Mouse (Mus musculus) kidney, embryonic 16.5 days (tissue): Measurements from ENCODE around the gene Gm49403. TPM values are rescaled to one million over a fixed set of nuclear protein-coding genes. Genes with fewer than 3 reads are reported as not detected.

Experiments used
- ATAC-seq: fragments of 200-750 bp; cut with Nextera tagmentation; 2 replicates; pipeline ENCODE4 v1.8.0; 2017; ENCODE audit warnings: moderate TSS enrichment; ENCODE audit not compliant: low FRiP score, low TSS enrichment
- H3K27ac ChIP-seq: fragments of 300-500 bp; sonication (generic); 2 replicates; pipeline ENCODE4 v1.5.1; 2014; ENCODE audit warnings: low read length
- H3K27me3 ChIP-seq: fragments of 300-500 bp; sonication (generic); 2 replicates; pipeline ENCODE4 v1.6.1; 2014; ENCODE audit warnings: low read length, control low read depth, mixed read lengths; ENCODE audit not compliant: insufficient read depth
- H3K36me3 ChIP-seq: fragments of 300-500 bp; sonication (generic); 2 replicates; pipeline ENCODE4 v1.6.1; 2014; ENCODE audit warnings: low read length, control low read depth, mixed read lengths; ENCODE audit not compliant: insufficient read depth
- H3K4me1 ChIP-seq: fragments of 300-500 bp; sonication (generic); 2 replicates; pipeline ENCODE4 v1.6.1; 2014; ENCODE audit warnings: low read length, control low read depth, mixed read lengths; ENCODE audit not compliant: insufficient read depth
- H3K4me2 ChIP-seq: fragments of 300-500 bp; sonication (generic); replicated peaks from 2 replicates; pipeline ENCODE4 v1.6.1; 2014; ENCODE audit warnings: low read depth, low read length
- H3K4me3 ChIP-seq: fragments of 300-500 bp; sonication (generic); 2 replicates; pipeline ENCODE4 v1.5.1; 2014; ENCODE audit warnings: mild to moderate bottlenecking, low read length
- H3K9ac ChIP-seq: fragments of 300-500 bp; sonication (generic); replicated peaks from 2 replicates; pipeline ENCODE4 v1.6.1; 2014; ENCODE audit warnings: low read length
- H3K9me3 ChIP-seq: fragments of 300-500 bp; sonication (generic); 2 replicates; pipeline ENCODE4 v1.6.1; 2016; ENCODE audit warnings: low read length, control low read depth
- WGBS: fragments of 180-500 bp; shearing (Covaris S2); extraction: QIAGEN DNeasy Blood & Tissue Kit; methylation state at CpG from one replicate; pipeline ENCODE4 v1.1.7; 2014; 5-methylcytosine and 5-hydroxymethylcytosine counted together
- polyA plus RNA-seq: library from polyadenylated mRNA; unstranded; fragments of >200 nt; fragmentation: Nextera tagmentation; extraction: Ambion mirVana; gene quantifications from 2 replicates; pipeline ENCODE4 v1.2.1, GENCODE M21; 2015

Gene Gm49403
- polyA plus RNA-seq, 1 experiment from 2014 or later = not detected

DNA sequence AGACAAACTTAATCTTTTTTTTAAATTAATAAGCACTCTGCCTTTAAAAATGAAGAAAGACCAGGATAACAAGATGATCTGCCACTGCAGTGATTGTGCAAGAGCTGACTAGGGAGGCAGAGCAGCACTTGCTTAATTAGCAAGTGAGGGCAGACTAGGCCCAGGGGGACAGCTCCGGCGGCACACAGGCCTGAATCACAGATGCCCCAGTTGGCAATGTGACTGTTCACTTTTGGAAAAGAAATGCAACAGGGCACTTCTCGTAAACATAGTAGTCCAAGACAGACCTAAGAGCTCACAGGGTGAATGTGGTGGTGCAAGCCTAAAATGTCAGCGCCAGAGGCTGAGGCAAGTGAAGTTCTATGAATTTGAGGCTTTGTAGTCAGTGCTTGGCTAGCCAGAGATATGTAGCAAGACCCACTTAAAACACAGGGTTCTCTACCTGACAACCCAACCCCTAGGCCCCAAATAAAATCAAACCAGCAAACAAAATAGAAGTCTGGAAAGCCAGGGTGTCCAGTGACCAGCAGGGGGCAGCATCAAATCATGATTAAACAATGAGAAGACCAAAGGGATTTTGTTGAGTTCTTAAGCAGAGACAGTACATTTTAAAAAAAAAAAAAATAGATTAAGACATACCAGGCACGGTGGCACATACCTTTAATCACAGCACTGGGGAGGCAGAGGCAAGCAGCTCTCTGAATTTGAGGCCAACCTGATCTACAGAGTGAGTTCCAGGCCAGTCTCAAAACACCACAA, 39.2 kb upstream of the Gm49403 start:
- H3K9me3 ChIP-seq = no peaks in the 10 kb centered on the region
- H3K4me3 ChIP-seq = no peak overlapping the region
- no peak overlapping the region for H3K9ac ChIP-seq
- H3K4me2 ChIP-seq = no peak overlapping the region
- ATAC-seq = no peak
- H3K27ac ChIP-seq = no peak overlapping the region
- peaks cover 16% of the 10 kb centered on the region for H3K4me1 ChIP-seq
- peaks cover 28% of the 10 kb centered on the region for H3K36me3 ChIP-seq
- 74% methylated on average over 5 of the region's 5 CpGs for WGBS
- no peaks in the 10 kb centered on the region for H3K27me3 ChIP-seq

DNA sequence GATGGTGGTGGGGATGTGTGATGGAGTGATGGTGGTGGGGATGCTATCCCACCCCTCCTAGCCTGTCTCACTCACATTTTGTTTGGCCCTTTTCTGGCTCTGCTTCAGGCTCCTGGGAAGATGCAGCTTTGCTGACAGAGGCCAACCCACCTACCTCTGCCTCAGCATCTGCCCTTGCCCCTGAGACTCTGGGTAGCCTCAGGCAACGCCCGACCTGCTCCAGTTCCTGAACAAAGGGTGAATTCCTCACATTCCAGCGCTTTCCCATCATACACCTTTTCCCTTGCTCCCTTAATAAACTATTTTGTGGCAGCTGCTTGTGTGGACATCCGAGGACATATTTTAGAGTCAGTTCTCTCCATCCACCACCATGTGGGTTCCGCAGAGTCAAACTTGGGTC, 35.4 kb upstream of the Gm49403 start:
- H3K9me3 ChIP-seq = no peaks in the 10 kb centered on the region
- no peak for ATAC-seq
- H3K4me2 ChIP-seq = no peak overlapping the region
- no peak overlapping the region for H3K27ac ChIP-seq
- peaks cover 22% of the 10 kb centered on the region for H3K36me3 ChIP-seq
- no peak overlapping the region for H3K9ac ChIP-seq
- no peak overlapping the region for H3K4me3 ChIP-seq
- 0 out of 2 replicates have a peak, but pooled peaks cover 7% of the 10 kb centered on the region for H3K4me1 ChIP-seq
- WGBS = 78% methylated on average over 5 of the region's 5 CpGs
- no peaks in the 10 kb centered on the region for H3K27me3 ChIP-seq

DNA sequence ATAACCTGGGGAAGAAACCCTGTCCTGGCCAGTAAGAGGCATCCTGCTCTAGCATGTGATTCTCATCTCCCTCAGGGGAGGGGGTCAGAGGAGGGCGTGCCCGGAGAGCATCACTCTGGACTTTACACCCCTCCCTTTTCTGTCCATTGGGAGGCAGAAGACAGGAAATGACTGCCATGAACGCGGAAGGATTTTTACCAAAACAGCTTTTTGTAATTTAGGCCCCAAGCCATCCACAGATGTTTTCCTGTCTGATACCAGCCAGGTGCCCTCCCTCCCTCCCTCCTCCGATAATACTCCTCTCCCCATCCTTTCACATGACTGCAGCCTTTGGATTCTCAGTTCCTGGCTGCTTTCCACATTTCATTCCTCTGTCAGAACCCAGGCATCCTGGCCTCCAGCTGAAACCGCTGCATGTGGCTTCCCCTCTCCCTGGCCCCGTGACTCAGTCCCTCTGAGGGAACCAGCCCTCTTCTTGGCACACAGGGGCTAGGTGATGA, 33.3 kb upstream of the Gm49403 start, which contains the start of gene Lrrn4cl:
Gene Lrrn4cl (plus strand): TSS at position 367 of the 500 bp plus-strand sequence.
- Histone ChIP-seq H3K4me3 (no peak within 1 kb of the TSS), H3K4me1 (0 out of 2 replicates have a peak, but pooled peaks cover 7% of the 10 kb centered on the region), H3K36me3 (peaks cover 21% of the 10 kb centered on the region), H3K27ac (no peak within 1 kb of the TSS), H3K27me3 (no peaks in the 10 kb centered on the region), H3K9me3 (no peaks in the 10 kb centered on the region), H3K9ac (peak within 1 kb of the TSS; percentile 23; the same call in 1 of the 2 replicates), H3K4me2 (0 out of 2 replicates have a peak within 1 kb of the TSS, but pooled peaks have one; percentile 14)
- peak; percentile 49; the same call in 1 of the 2 replicates for ATAC-seq
- 23% methylated on average over 7 of the region's 7 CpGs for WGBS

DNA sequence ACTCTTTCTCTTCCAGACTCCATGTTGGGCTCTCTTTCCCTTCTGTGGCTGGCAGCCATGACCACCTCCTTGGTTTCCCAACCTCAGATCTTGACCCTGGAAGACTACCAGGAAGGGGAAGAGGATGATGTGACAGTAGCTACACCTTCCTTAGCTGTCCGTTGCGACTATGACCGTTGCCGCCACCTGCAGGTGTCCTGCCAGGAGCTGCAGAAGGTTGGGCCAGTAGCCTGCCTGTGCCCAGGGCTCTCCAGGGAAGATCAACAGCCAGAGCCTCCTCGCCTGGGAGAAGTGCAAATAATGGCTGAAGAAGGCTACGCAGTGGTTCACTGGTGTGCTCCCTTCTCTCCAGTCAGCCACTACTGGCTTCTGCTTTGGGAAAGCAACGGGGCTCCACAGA, 32.1 kb upstream of the Gm49403 start:
- H3K27ac ChIP-seq = no peak overlapping the region
- H3K4me3 ChIP-seq = no peak overlapping the region
- no peak for ATAC-seq
- H3K36me3 ChIP-seq = peaks cover 9% of the 10 kb centered on the region
- H3K9ac ChIP-seq = no peak overlapping the region
- H3K4me1 ChIP-seq = 0 out of 2 replicates have a peak, but pooled peaks cover 7% of the 10 kb centered on the region
- no peak overlapping the region for H3K4me2 ChIP-seq
- no peaks in the 10 kb centered on the region for H3K27me3 ChIP-seq
- WGBS = 57% methylated on average over 7 of the region's 7 CpGs
- H3K9me3 ChIP-seq = no peaks in the 10 kb centered on the region

DNA sequence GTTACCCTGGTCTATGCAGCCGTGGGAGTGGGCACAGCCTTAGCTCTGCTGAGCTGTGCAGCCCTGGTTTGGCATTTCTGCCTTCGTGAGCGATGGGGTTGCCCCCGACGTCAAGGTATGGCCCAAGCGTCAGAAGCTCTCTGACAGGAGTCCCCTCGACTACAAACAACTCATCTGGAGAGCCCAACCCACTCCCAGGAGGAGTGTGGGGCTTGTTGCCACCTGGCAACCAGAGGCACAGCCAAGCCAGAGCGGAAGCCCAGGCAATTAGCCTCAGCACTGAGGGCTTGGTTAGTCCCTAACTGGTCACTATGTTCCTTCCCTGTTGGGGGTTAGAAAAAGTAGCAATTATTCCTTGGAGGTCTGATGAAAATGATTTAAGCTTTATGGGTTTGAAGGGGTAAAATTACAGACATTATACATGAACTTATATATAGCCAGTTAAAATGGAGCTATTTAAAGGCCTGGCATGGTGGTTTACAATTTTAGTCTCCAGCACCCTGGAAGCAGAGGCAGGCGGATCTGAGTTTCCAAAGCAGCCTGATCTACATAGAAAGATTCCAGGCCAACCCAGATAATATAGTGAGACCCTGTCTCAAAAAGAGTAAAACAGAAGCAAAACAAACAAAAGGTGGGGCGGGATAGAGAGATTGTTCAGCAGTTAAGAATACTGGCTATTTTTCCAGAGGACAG, 31.3 kb upstream of the Gm49403 start:
- no peak for ATAC-seq
- WGBS = 52% methylated on average over 10 of the region's 10 CpGs

DNA sequence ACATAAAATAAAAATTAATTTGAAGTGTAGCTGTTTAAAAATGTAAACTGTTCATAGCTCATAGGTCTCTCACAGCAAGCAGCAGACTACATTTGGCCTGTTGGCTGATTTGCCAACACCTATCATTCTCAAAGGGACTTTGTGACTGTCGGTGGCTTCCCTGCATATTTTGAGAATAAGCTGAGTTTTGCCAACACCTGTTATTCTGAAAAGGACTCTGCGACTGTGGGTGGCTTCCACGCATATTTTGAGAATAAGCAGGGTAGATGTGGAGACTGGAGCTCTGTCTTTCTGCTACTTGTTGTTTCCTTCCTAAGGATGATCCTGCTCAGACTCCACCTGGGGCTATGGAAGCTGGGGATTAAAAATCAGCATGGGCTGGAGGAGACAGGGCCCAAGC, 30.6 kb upstream of the Gm49403 start:
- Histone ChIP-seq H3K9me3 (no peaks in the 10 kb centered on the region), H3K27ac (no peak overlapping the region), H3K9ac (no peak overlapping the region), H3K36me3 (no peaks in the 10 kb centered on the region), H3K4me3 (no peak overlapping the region), H3K4me1 (0 out of 2 replicates have a peak, but pooled peaks cover 7% of the 10 kb centered on the region), H3K4me2 (no peak overlapping the region), H3K27me3 (no peaks in the 10 kb centered on the region)
- WGBS = 83% methylated on average over 3 of the region's 3 CpGs
- no peak for ATAC-seq

More for the DNA sequence above, 31.3 kb upstream of the Gm49403 start:
- Histone ChIP-seq H3K4me3 (no peak overlapping the region), H3K27ac (no peak overlapping the region), H3K4me2 (no peak overlapping the region), H3K4me1 (0 out of 2 replicates have a peak, but pooled peaks cover 7% of the 10 kb centered on the region), H3K9ac (no peak overlapping the region), H3K27me3 (no peaks in the 10 kb centered on the region), H3K9me3 (no peaks in the 10 kb centered on the region), H3K36me3 (peaks cover 3% of the 10 kb centered on the region; the same call in 1 of the 2 replicates)

DNA sequence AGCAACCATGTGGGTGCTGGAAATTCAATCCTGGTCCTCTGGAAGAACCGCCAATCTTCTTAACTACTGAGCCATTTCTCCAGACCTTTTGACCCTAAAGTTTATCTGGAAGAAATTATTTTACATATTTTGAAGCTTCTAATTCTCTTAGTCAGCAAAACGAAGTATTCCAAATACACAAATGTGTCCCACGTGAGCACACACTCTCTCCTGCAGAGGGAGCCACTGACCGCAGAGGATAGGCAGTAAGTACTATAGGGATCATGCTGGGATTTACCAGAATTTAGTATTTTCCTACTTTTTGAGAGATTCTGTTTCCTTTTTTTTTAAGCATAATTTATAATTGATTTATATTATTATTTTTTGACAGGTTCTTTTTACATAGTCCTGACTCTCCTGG, 26.0 kb upstream of the Gm49403 start:
- no peaks in the 10 kb centered on the region for H3K27me3 ChIP-seq
- 39% methylated on average over 4 of the region's 4 CpGs for WGBS
- H3K4me1 ChIP-seq = no peaks in the 10 kb centered on the region
- H3K4me2 ChIP-seq = no peak overlapping the region
- no peak for ATAC-seq
- H3K36me3 ChIP-seq = no peaks in the 10 kb centered on the region
- H3K9ac ChIP-seq = no peak overlapping the region
- H3K9me3 ChIP-seq = no peaks in the 10 kb centered on the region
- no peak overlapping the region for H3K4me3 ChIP-seq
- H3K27ac ChIP-seq = no peak overlapping the region

DNA sequence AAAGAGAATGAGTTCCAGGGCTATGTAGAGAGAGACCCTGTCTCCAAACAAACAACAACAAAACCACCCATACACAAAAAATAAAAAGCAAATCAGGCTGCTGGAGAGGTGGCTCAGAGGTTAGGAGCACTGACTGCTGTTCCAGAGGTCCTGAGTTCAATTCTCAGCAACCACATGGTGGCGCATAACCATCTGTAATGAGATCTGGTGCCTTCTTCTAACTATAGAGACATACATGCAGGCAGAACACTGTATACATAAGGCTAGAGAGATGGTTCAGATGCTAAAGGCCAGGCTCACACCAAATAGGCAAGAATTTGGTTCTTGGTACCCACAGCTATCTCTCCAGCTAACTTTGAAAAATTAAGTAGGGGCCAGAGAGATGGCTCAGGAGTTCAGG, 24.7 kb upstream of the Gm49403 start:
- no peaks in the 10 kb centered on the region for H3K9me3 ChIP-seq
- no peak overlapping the region for H3K4me3 ChIP-seq
- no peaks in the 10 kb centered on the region for H3K4me1 ChIP-seq
- no peaks in the 10 kb centered on the region for H3K27me3 ChIP-seq
- 16% methylated on average over 1 of the region's 1 CpGs for WGBS
- no peak overlapping the region for H3K27ac ChIP-seq
- H3K9ac ChIP-seq = no peak overlapping the region
- ATAC-seq = no peak
- H3K36me3 ChIP-seq = no peaks in the 10 kb centered on the region
- H3K4me2 ChIP-seq = no peak overlapping the region

DNA sequence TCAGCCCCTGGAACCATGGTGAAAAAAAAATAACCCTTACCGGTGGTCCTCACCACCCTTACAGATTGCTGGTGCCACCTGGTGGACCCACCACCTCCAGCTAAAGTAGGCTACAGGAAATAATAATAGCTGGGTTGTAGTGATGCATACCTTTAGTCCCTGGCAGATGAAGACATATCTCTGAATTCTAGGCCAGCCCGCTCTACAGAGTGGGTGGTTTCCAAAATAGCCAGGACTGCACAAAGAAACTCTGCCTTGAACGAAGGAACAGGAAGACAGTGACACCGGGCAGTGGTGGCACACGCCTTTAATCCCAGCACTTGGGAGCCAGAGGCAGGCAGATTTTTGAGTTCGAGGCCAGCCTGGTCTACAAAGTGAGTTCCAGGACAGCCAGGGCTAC, 19.5 kb upstream of the Gm49403 start:
- H3K9me3 ChIP-seq = no peaks in the 10 kb centered on the region
- H3K4me3 ChIP-seq = no peak overlapping the region
- no peaks in the 10 kb centered on the region for H3K4me1 ChIP-seq
- WGBS = 85% methylated on average over 6 of the region's 6 CpGs
- no peak overlapping the region for H3K27ac ChIP-seq
- H3K4me2 ChIP-seq = no peak overlapping the region
- no peaks in the 10 kb centered on the region for H3K36me3 ChIP-seq
- no peak for ATAC-seq
- H3K9ac ChIP-seq = no peak overlapping the region
- H3K27me3 ChIP-seq = no peaks in the 10 kb centered on the region
